Mouse (Mus musculus): ENCODE measurements around the gene Ap3m1.

Ap3m1 gene

DNA sequence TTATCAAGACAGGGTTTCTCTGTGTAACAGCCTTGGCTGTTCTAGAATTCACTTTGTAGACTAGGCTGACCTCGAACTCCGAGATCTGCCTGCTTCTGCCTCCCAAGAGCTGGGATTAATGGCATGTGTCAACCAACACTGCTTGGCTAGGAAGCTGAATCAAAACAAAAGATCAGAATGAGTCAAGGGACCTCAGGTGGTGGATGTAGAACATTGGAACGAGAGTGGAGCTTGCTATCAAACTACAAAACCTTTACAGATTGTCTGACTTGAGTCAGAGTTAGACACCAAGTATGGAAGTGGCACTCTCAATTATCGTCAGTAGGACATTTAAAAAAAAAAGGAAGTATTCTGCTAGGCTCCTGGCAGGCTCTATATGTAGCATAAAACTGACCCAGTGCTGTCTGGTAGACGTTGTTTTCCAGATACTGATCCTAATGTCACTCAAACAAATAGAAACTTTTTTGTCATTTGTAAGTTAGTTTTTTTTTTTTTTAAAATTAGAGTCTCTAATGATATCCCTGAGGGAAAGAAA lies 38.4 kb downstream of the Ap3m1 start:
- no peak for DNase-seq (ENCODE audit: low spot score in 2 of 2)

DNA sequence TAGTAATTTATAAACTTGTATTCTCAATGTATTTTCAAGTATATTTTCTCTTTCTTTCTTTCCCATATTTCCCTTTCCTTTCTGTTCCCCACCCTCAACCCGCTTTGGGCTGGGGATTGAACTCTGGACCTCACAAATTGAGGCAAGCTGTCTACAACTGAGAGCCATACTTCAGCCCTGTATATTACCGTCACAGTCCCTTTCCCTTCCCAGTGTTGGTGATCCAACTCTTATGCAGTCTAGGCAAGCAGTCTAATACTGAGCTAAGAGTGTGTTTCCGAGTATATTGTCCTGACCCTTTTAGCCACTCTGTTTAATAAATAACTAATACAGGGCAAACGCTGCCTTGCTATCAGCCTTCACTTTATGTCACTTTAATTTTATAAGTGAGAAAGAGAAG lies 52.7 kb downstream of the Ap3m1 start:
- DNase-seq (ENCODE audit: low spot score in 2 of 2) = no peak

- no peak for DNase-seq (ENCODE audit: low spot score in 2 of 2)
Observed at GRCm38 (mm10) chr14:20997548-20997947, 54.8 kb downstream of the Ap3m1 start.

DNA sequence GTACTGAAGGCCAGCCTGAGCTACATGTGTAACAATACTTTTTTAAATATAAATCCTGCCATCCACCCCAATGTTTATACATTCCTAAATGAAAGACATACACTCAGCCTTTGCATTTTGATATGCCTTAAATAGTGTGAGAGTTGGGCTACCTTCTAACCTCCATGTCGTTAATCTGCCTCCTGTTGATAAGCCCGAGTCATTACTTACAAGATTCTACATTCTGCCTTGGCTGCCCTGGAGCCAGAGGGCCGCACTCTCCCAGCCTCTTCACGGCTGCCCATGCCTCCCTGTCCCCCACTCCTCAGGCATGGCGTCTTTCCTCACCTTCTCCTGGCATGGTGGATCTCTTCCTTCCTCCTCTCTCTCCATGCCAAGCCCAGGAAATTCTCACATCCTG lies 55.9 kb downstream of the Ap3m1 start:
- no peak for DNase-seq (ENCODE audit: low spot score in 2 of 2)

- no peak for DNase-seq (ENCODE audit: low spot score in 2 of 2)
Observed at GRCm38 (mm10) chr14:20995497-20995896, 56.8 kb downstream of the Ap3m1 start.

- no peak for DNase-seq (ENCODE audit: low spot score in 2 of 2)
Observed at GRCm38 (mm10) chr14:20994475-20994874, 57.8 kb downstream of the Ap3m1 start.

GRCm38 (mm10) chr14:20993067-20993691 lies 59.1 kb downstream of the Ap3m1 start:
- peak in 1 of 2 experiments; percentile 39 for DNase-seq (ENCODE audit: low spot score in 2 of 2)

DNA sequence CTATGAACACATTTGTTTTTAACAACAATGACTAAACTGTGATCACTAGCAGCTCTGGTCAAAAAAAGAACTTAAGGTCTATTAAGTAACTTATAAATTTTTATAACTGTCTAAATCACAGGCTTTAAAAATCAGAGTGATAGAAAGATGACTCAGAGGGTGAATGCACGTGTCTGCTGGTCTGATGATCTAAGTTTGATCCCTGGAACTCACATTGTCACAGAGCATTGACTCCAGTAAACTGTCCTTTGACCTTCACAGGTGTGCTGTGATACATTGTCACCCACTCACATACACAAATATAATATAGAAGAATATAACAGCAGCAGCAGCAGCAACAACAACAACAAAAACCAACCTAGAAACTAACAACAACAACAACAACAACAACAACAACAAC lies 60.8 kb downstream of the Ap3m1 start:
- no peak for DNase-seq (ENCODE audit: low spot score in 2 of 2)

DNA sequence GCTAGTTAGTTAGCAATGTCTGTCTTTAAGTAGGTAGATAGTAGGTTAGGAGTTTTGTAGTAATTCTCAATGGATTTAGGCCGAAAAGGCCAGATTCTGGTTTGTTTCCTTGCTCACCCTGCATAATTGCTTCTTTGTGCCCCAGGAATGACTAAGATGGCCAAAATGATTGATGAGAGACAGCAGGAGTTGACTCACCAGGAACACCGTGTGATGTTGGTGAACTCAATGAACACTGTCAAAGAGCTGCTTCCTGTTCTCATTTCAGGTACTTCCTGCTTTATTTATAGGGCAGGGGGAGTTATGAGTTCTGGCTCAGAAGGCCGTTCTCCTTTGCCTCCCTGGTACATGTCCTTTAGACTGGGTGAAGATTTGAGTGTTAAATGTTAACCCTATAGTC lies 66.8 kb downstream of the Ap3m1 start:
- DNase-seq (ENCODE audit: low spot score in 2 of 2) = no peak

- DNase-seq (ENCODE audit: low spot score in 2 of 2) = no peak
Observed at GRCm38 (mm10) chr14:20983832-20984231, 68.5 kb downstream of the Ap3m1 start.
